Mouse (Mus musculus): ENCODE measurements around the gene Fam50a. TPM values are rescaled to one million over a fixed set of nuclear protein-coding genes. Genes with fewer than 3 reads are reported as not detected.

The Fam50a gene
- polyA plus RNA-seq, 1 experiment = 41.0 TPM

GRCm38 (mm10) chrX:74282395-74283091 is 30.3 kb upstream of the Fam50a start:
- peak; percentile 96 for DNase-seq (ENCODE audit: low read depth)
- TF ChIP-seq POLR2A (IDR thresholded peaks at IDR 0.05; ENCODE audit: borderline replicate concordance, extremely low read depth, insufficient read depth, insufficient read length, poor library complexity, severe bottlenecking) = peak; percentile 63; the same call in 1 of the 2 replicates
- no peak for TF ChIP-seq CTCF (IDR thresholded peaks at IDR 0.05; ENCODE audit: borderline replicate concordance, extremely low read depth, insufficient read depth, insufficient read length)

- no peak for DNase-seq (ENCODE audit: low read depth)
- TF ChIP-seq CTCF (IDR thresholded peaks at IDR 0.05; ENCODE audit: borderline replicate concordance, extremely low read depth, insufficient read depth, insufficient read length) = no peak
- no peak for TF ChIP-seq POLR2A (IDR thresholded peaks at IDR 0.05; ENCODE audit: borderline replicate concordance, extremely low read depth, insufficient read depth, insufficient read length, poor library complexity, severe bottlenecking)
Observed at GRCm38 (mm10) chrX:74283092-74283437, 29.8 kb upstream of the Fam50a start.

GRCm38 (mm10) chrX:74293431-74293830 is 19.4 kb upstream of the Fam50a start:
- DNase-seq (ENCODE audit: low read depth) = no peak
- TF ChIP-seq POLR2A (IDR thresholded peaks at IDR 0.05; ENCODE audit: borderline replicate concordance, extremely low read depth, insufficient read depth, insufficient read length, poor library complexity, severe bottlenecking) (no peak), CTCF (IDR thresholded peaks at IDR 0.05; ENCODE audit: borderline replicate concordance, extremely low read depth, insufficient read depth, insufficient read length) (no peak)

- DNase-seq (ENCODE audit: low read depth) = peak; percentile 98
- TF ChIP-seq POLR2A (IDR thresholded peaks at IDR 0.05; ENCODE audit: borderline replicate concordance, extremely low read depth, insufficient read depth, insufficient read length, poor library complexity, severe bottlenecking) (peak; percentile 37; the same call in 1 of the 2 replicates), CTCF (IDR thresholded peaks at IDR 0.05; ENCODE audit: borderline replicate concordance, extremely low read depth, insufficient read depth, insufficient read length) (no peak)
Observed at GRCm38 (mm10) chrX:74296538-74297448, 16.0 kb upstream of the Fam50a start, which contains the start of gene Atp6ap1. Atp6ap1 (plus strand) TSS chrX:74297097.

- no peak for TF ChIP-seq POLR2A (IDR thresholded peaks at IDR 0.05; ENCODE audit: borderline replicate concordance, extremely low read depth, insufficient read depth, insufficient read length, poor library complexity, severe bottlenecking)
- no peak for TF ChIP-seq CTCF (IDR thresholded peaks at IDR 0.05; ENCODE audit: borderline replicate concordance, extremely low read depth, insufficient read depth, insufficient read length)
- no peak for DNase-seq (ENCODE audit: low read depth)
Observed at GRCm38 (mm10) chrX:74298348-74298747, 14.5 kb upstream of the Fam50a start.

GRCm38 (mm10) chrX:74299721-74300120 is 13.1 kb upstream of the Fam50a start:
- TF ChIP-seq CTCF (IDR thresholded peaks at IDR 0.05; ENCODE audit: borderline replicate concordance, extremely low read depth, insufficient read depth, insufficient read length) (no peak), POLR2A (IDR thresholded peaks at IDR 0.05; ENCODE audit: borderline replicate concordance, extremely low read depth, insufficient read depth, insufficient read length, poor library complexity, severe bottlenecking) (no peak)
- DNase-seq (ENCODE audit: low read depth) = no peak

- DNase-seq (ENCODE audit: low read depth) = peak; percentile 93
- TF ChIP-seq POLR2A (IDR thresholded peaks at IDR 0.05; ENCODE audit: borderline replicate concordance, extremely low read depth, insufficient read depth, insufficient read length, poor library complexity, severe bottlenecking) (peak; percentile 57; the same call in 1 of the 2 replicates), CTCF (IDR thresholded peaks at IDR 0.05; ENCODE audit: borderline replicate concordance, extremely low read depth, insufficient read depth, insufficient read length) (peak; percentile 22; the same call in 1 of the 2 replicates)
Observed at GRCm38 (mm10) chrX:74304867-74305700, 7.7 kb upstream of the Fam50a start, which contains the start of gene Gdi1. Gdi1 (plus strand) TSS chrX:74304998.

- DNase-seq (ENCODE audit: low read depth) = peak; percentile 89
- TF ChIP-seq CTCF (IDR thresholded peaks at IDR 0.05; ENCODE audit: borderline replicate concordance, extremely low read depth, insufficient read depth, insufficient read length) = no peak
- TF ChIP-seq POLR2A (IDR thresholded peaks at IDR 0.05; ENCODE audit: borderline replicate concordance, extremely low read depth, insufficient read depth, insufficient read length, poor library complexity, severe bottlenecking) = peak; percentile 79
Observed at GRCm38 (mm10) chrX:74328725-74329161, 15.9 kb downstream of the Fam50a start, which contains the start of gene Plxna3. Plxna3 (plus strand) TSS chrX:74329066.

- TF ChIP-seq CTCF (IDR thresholded peaks at IDR 0.05; ENCODE audit: borderline replicate concordance, extremely low read depth, insufficient read depth, insufficient read length) (no peak), POLR2A (IDR thresholded peaks at IDR 0.05; ENCODE audit: borderline replicate concordance, extremely low read depth, insufficient read depth, insufficient read length, poor library complexity, severe bottlenecking) (no peak)
- peak; percentile 39 for DNase-seq (ENCODE audit: low read depth)
Observed at GRCm38 (mm10) chrX:74329215-74329671, 16.4 kb downstream of the Fam50a start.

- no peak for TF ChIP-seq POLR2A (IDR thresholded peaks at IDR 0.05; ENCODE audit: borderline replicate concordance, extremely low read depth, insufficient read depth, insufficient read length, poor library complexity, severe bottlenecking)
- no peak for TF ChIP-seq CTCF (IDR thresholded peaks at IDR 0.05; ENCODE audit: borderline replicate concordance, extremely low read depth, insufficient read depth, insufficient read length)
- DNase-seq (ENCODE audit: low read depth) = peak; percentile 25
Observed at GRCm38 (mm10) chrX:74330166-74330930, 17.5 kb downstream of the Fam50a start.

Data from brain, embryonic 14.5 days (tissue).